Mouse (Mus musculus) hindbrain, embryonic 12.5 days (tissue): ENCODE results near the gene Rnf216. TPM values are rescaled to one million over a fixed set of nuclear protein-coding genes. Genes with fewer than 3 reads are reported as not detected.

Experiments
- ATAC-seq: fragments of 200-750 bp; cut with Nextera tagmentation; 2 replicates; pipeline ENCODE4 v1.8.0; 2017; ENCODE audit warnings: moderate TSS enrichment; ENCODE audit not compliant: low FRiP score
- H3K27ac ChIP-seq: fragments of 300-500 bp; sonication (generic); 2 replicates; pipeline ENCODE4 v1.5.1; 2016; ENCODE audit warnings: mild to moderate bottlenecking
- H3K27me3 ChIP-seq: fragments of 300-500 bp; sonication (generic); 2 replicates; pipeline ENCODE4 v1.6.1; 2016; ENCODE audit warnings: mild to moderate bottlenecking
- H3K36me3 ChIP-seq: fragments of 300-500 bp; sonication (generic); 2 replicates; pipeline ENCODE4 v1.6.1; 2016; ENCODE audit warnings: mild to moderate bottlenecking
- H3K4me1 ChIP-seq: fragments of 300-500 bp; sonication (generic); 2 replicates; pipeline ENCODE4 v1.6.1; 2016
- H3K4me2 ChIP-seq: fragments of 300-500 bp; sonication (generic); replicated peaks from 2 replicates; pipeline ENCODE4 v1.6.1; 2016; ENCODE audit warnings: mild to moderate bottlenecking
- H3K4me3 ChIP-seq: fragments of 300-500 bp; sonication (generic); 2 replicates; pipeline ENCODE4 v1.5.1; 2016; ENCODE audit warnings: mild to moderate bottlenecking
- H3K9ac ChIP-seq: fragments of 300-500 bp; sonication (generic); 2 replicates; pipeline ENCODE4 v1.6.1; 2016; ENCODE audit warnings: mild to moderate bottlenecking, moderate library complexity
- H3K9me3 ChIP-seq: fragments of 300-500 bp; sonication (generic); replicated peaks from 2 replicates; pipeline ENCODE4 v1.6.1; 2016; ENCODE audit warnings: mild to moderate bottlenecking
- WGBS: fragments of 180-500 bp; shearing (Covaris S2); methylation state at CpG from one replicate; pipeline ENCODE4 v1.1.7; 2016; 5-methylcytosine and 5-hydroxymethylcytosine counted together
- microRNA-seq: library from miRNA; unstranded; fragments of <30 nt; microRNA quantifications from one replicate; pipeline ENCODE4, GENCODE M21; 2017
- polyA plus RNA-seq: library from polyadenylated mRNA; unstranded; fragments of >200 nt; fragmentation: Nextera tagmentation; extraction: Ambion mirVana; gene quantifications from 2 replicates; pipeline ENCODE4 v1.2.1, GENCODE M21; 2016

The Rnf216 gene
- polyA plus RNA-seq, 1 experiment from 2014 or later: 49.4 TPM

DNA sequence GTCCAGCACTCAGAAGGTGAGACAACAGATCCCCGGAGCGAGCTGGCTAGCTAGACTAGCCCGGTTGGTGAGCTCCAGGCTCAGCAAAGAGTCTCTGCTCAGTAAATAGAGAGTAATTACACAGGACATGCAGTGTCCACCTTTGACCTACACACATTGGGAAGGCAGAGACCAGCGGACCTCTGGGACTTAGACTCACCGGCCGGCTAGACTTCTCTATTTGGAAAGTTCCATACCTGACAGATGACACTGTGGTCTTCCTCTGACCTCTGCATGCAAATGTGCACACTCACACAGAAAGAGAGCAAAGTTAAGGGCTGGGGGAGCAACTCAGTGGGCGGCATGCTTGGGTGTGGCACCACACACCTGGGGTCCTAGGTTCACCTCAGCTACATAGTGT is 165.3 kb downstream of the Rnf216 start:
- H3K4me2 ChIP-seq: no peak overlapping the region
- no peaks in the 10 kb centered on the region for H3K27me3 ChIP-seq
- no peak for ATAC-seq
- H3K9ac ChIP-seq: no peak overlapping the region
- H3K36me3 ChIP-seq: no peaks in the 10 kb centered on the region
- 71% methylated on average over 7 of the region's 7 CpGs for WGBS
- no peak overlapping the region for H3K27ac ChIP-seq
- no peaks in the 10 kb centered on the region for H3K9me3 ChIP-seq
- no peak overlapping the region for H3K4me3 ChIP-seq
- no peaks in the 10 kb centered on the region for H3K4me1 ChIP-seq

GRCm38 (mm10) chr5:142944979-142945682 is 167.7 kb downstream of the Rnf216 start:
- no peak overlapping the region for H3K9ac ChIP-seq

More at GRCm38 (mm10) chr5:142944979-142945682, 167.7 kb downstream of the Rnf216 start:
- no peaks in the 10 kb centered on the region for H3K4me1 ChIP-seq
- no peak overlapping the region for H3K4me3 ChIP-seq
- no peaks in the 10 kb centered on the region for H3K36me3 ChIP-seq
- H3K4me2 ChIP-seq: no peak overlapping the region
- ATAC-seq: no peak
- WGBS: 61% methylated on average over 8 of the region's 8 CpGs
- H3K27me3 ChIP-seq: no peaks in the 10 kb centered on the region
- H3K27ac ChIP-seq: no peak overlapping the region
- H3K9me3 ChIP-seq: no peaks in the 10 kb centered on the region

Small RNAs within 50 kb of the gene (microRNA-seq; reads per million reads assigned to microRNA genes)
- not detected for gene Gm44405

Other genes with a start within 250 kb of the Rnf216 start
- gene Fbxl18, start 217.6 kb downstream of the Rnf216 start, polyA plus RNA-seq: 24.6 and 26.9 TPM in 2 replicates
- gene Actb, start 206.2 kb downstream of the Rnf216 start, polyA plus RNA-seq: 14,392 and 16,600 TPM in 2 replicates
- 699 and 764 TPM in 2 replicates for gene Fscn1, start 152.7 kb downstream of the Rnf216 start, polyA plus RNA-seq
- gene Olfr718-ps1, start 34.6 kb upstream of the Rnf216 start, polyA plus RNA-seq: 0.08 TPM in 1 of 2 replicates, not detected in the other
- 15.4 and 17.8 TPM in 2 replicates for gene Rbak, start 67.8 kb upstream of the Rnf216 start, polyA plus RNA-seq
- not detected in 2 replicates for gene Spdye4b, start 68.0 kb upstream of the Rnf216 start, polyA plus RNA-seq
- not detected in 2 replicates for gene Spdye4a, start 113.9 kb upstream of the Rnf216 start, polyA plus RNA-seq
- gene Zfp12, start 122.2 kb upstream of the Rnf216 start, polyA plus RNA-seq: 25.7 and 28.3 TPM in 2 replicates
- gene Zfp316, start 157.0 kb upstream of the Rnf216 start, polyA plus RNA-seq: 16.9 and 18.6 TPM in 2 replicates
- gene Zfp853, start 180.6 kb upstream of the Rnf216 start, polyA plus RNA-seq: not detected in 2 replicates
- gene E130309D02Rik, start 202.4 kb upstream of the Rnf216 start, polyA plus RNA-seq: 48.0 and 55.2 TPM in 2 replicates
- 75.3 and 79.6 TPM in 2 replicates for gene Zdhhc4, start 216.3 kb upstream of the Rnf216 start, polyA plus RNA-seq
- gene Grid2ip, start 244.3 kb upstream of the Rnf216 start, polyA plus RNA-seq: 0.08 and 0.95 TPM in 2 replicates